Mouse (Mus musculus) cerebellum, postnatal 14 days (tissue): ENCODE results near the gene Ilf3.

Experiments used
- DNase-seq, 2 experiments: peaks; one replicate each; pipeline ENCODE4 v3.0.0; 2021; ENCODE audit warnings: mixed read lengths in 2 of 2

The Ilf3 gene

GRCm38 (mm10) chr9:21405525-21405924 lies 37.9 kb downstream of the Ilf3 start:
- DNase-seq, result no peak

- DNase-seq, result peak in 1 of 2 experiments; percentile 45
Observed at GRCm38 (mm10) chr9:21407951-21408350, 40.3 kb downstream of the Ilf3 start.

- no peak for DNase-seq
Observed at GRCm38 (mm10) chr9:21408624-21409023, 41.0 kb downstream of the Ilf3 start.

GRCm38 (mm10) chr9:21409592-21410317 lies 42.1 kb downstream of the Ilf3 start:
- peak; percentile 93 to 95 for DNase-seq

GRCm38 (mm10) chr9:21411669-21412550 lies 44.2 kb downstream of the Ilf3 start, which contains the start of gene Qtrt1:
Qtrt1 (plus strand) TSS chr9:21411837.
- peak; percentile 88 to 90 for DNase-seq

- no peak for DNase-seq
Observed at GRCm38 (mm10) chr9:21417866-21418265, 50.2 kb downstream of the Ilf3 start.

- no peak for DNase-seq
Observed at GRCm38 (mm10) chr9:21419646-21420045, 52.0 kb downstream of the Ilf3 start.

GRCm38 (mm10) chr9:21424631-21425555 lies 57.2 kb downstream of the Ilf3 start, which contains the start of gene Dnm2:
Dnm2 (plus strand) TSS chr9:21424908.
- peak; percentile 98 to 100 for DNase-seq

GRCm38 (mm10) chr9:21425556-21425945 lies 57.9 kb downstream of the Ilf3 start:
- DNase-seq, result peak; percentile 45 to 62

- DNase-seq, result no peak
Observed at GRCm38 (mm10) chr9:21426013-21426412, 58.3 kb downstream of the Ilf3 start.

- no peak for DNase-seq
Observed at GRCm38 (mm10) chr9:21426525-21426924, 58.9 kb downstream of the Ilf3 start.

- DNase-seq, result peak; percentile 73 to 81
Observed at GRCm38 (mm10) chr9:21427773-21428172, 60.1 kb downstream of the Ilf3 start.

GRCm38 (mm10) chr9:21428178-21428577 lies 60.5 kb downstream of the Ilf3 start:
- no peak for DNase-seq

- DNase-seq, result no peak
Observed at GRCm38 (mm10) chr9:21430724-21431123, 63.1 kb downstream of the Ilf3 start.

GRCm38 (mm10) chr9:21432066-21432465 lies 64.4 kb downstream of the Ilf3 start:
- DNase-seq, result no peak

- peak; percentile 49 to 62 for DNase-seq
Observed at GRCm38 (mm10) chr9:21433766-21434165, 66.1 kb downstream of the Ilf3 start.

GRCm38 (mm10) chr9:21434410-21434809 lies 66.7 kb downstream of the Ilf3 start:
- DNase-seq, result peak in 1 of 2 experiments; percentile 50

GRCm38 (mm10) chr9:21435777-21436635 lies 68.3 kb downstream of the Ilf3 start:
- DNase-seq, result peak; percentile 35 to 51

- no peak for DNase-seq
Observed at GRCm38 (mm10) chr9:21437577-21437976, 69.9 kb downstream of the Ilf3 start.

GRCm38 (mm10) chr9:21438219-21438618 lies 70.5 kb downstream of the Ilf3 start:
- no peak for DNase-seq

GRCm38 (mm10) chr9:21439456-21439855 lies 71.8 kb downstream of the Ilf3 start:
- DNase-seq, result no peak

- no peak for DNase-seq
Observed at GRCm38 (mm10) chr9:21439914-21440313, 72.2 kb downstream of the Ilf3 start.
